Mouse (Mus musculus) megakaryocyte-erythroid progenitor cell, adult 5-6 weeks (primary cell): Measurements from ENCODE around the gene Zfp36l1. TPM values are rescaled to one million over a fixed set of nuclear protein-coding genes. Genes with fewer than 3 reads are reported as not detected.

ENCODE experiments used
- total RNA-seq, 2 experiments: library from RNA; stranded (forward) in 1 of 2; stranded (reverse) in 1 of 2; fragments of 200-1000, 215-1000 nt in 1 of 2; fragments of >200 nt in 1 of 2; fragmentation: Nextera tagmentation in 1 of 2; gene quantifications; 2 replicates each; pipeline ENCODE4 v1.2.3; 2014 to 2017

Zfp36l1 gene
- total RNA-seq, 2 experiments from 2014 or later = 18.5 to 76.1 TPM

Other genes with a start within 250 kb of the Zfp36l1 start
- gene Actn1, start 147.4 kb upstream of the Zfp36l1 start, total RNA-seq (2014; fragmentation: Nextera tagmentation) = 0.96 and 7.6 TPM in 2 replicates
- 4.9 and 7.2 TPM in 2 replicates for gene Actn1, start 147.4 kb upstream of the Zfp36l1 start, total RNA-seq (2017)